Mouse (Mus musculus) myocyte (in vitro differentiated cells): ENCODE results near the gene Mc3r. TPM values are rescaled to one million over a fixed set of nuclear protein-coding genes. Genes with fewer than 3 reads are reported as not detected.

Source experiments
- H3K27me3 ChIP-seq: one replicate; pipeline ENCODE4 v1.6.1; 2011; ENCODE audit not compliant: control insufficient read depth, insufficient read depth, insufficient read length
- H3K36me3 ChIP-seq: one replicate; pipeline ENCODE4 v1.6.1; 2011; ENCODE audit not compliant: control insufficient read depth, insufficient read depth
- H3K4me2 ChIP-seq: one replicate; pipeline ENCODE4 v1.6.1; 2011; ENCODE audit warnings: low read depth, control low read depth
- H3K4me3 ChIP-seq: one replicate; pipeline ENCODE4 v1.5.1; 2011; ENCODE audit warnings: mild to moderate bottlenecking, control low read depth, moderate library complexity
- H3K79me2 ChIP-seq: one replicate; pipeline ENCODE4 v1.6.1; 2011; ENCODE audit not compliant: control insufficient read depth, insufficient read depth
- H3ac ChIP-seq: one replicate; pipeline ENCODE4 v1.6.1; 2011; ENCODE audit not compliant: control insufficient read depth, insufficient read length
- CEBPB ChIP-seq: IDR thresholded peaks from 2 replicates; pipeline ENCODE4 v1.6.1; 2011; ENCODE audit warnings: mild to moderate bottlenecking, moderate library complexity; ENCODE audit not compliant: poor library complexity, insufficient read depth, severe bottlenecking
- E2F4 ChIP-seq: IDR thresholded peaks from one replicate; pipeline ENCODE4 v1.6.1; 2011; ENCODE audit warnings: mild to moderate bottlenecking, control low read depth, moderate library complexity; ENCODE audit not compliant: insufficient read depth
- MAX ChIP-seq: IDR thresholded peaks from one replicate; pipeline ENCODE4 v1.6.1; 2011; ENCODE audit warnings: low read depth, mild to moderate bottlenecking, control low read depth
- MYOD1 ChIP-seq, 3 experiments: IDR thresholded peaks; one replicate each; pipeline ENCODE4 v1.6.1; 2011; ENCODE audit warnings: control low read depth in 2 of 3, low read depth in 2 of 3, mild to moderate bottlenecking in 2 of 3, moderate library complexity in 1 of 3; ENCODE audit not compliant: insufficient read length in 2 of 3, control insufficient read depth in 1 of 3
- MYOG ChIP-seq, 3 experiments: IDR thresholded peaks; one replicate each; pipeline ENCODE4 v1.6.1; 2011; ENCODE audit warnings: control low read depth in 2 of 3, low read depth in 2 of 3, mild to moderate bottlenecking in 2 of 3; ENCODE audit not compliant: insufficient read length in 2 of 3, control insufficient read depth in 1 of 3, insufficient read depth in 1 of 3
- POLR2A ChIP-seq: IDR thresholded peaks from one replicate; pipeline ENCODE4 v1.6.1; 2011; ENCODE audit warnings: low read depth, mild to moderate bottlenecking, control low read depth, moderate library complexity; ENCODE audit not compliant: insufficient read length
- POLR2AphosphoS2 ChIP-seq: IDR thresholded peaks from one replicate; pipeline ENCODE4 v1.6.1; 2011; ENCODE audit warnings: low read depth, control low read depth; ENCODE audit not compliant: insufficient read length
- REST ChIP-seq: IDR thresholded peaks from one replicate; pipeline ENCODE4 v1.6.1; 2011; ENCODE audit warnings: mild to moderate bottlenecking, control low read depth, moderate library complexity; ENCODE audit not compliant: insufficient read depth, insufficient read length
- SRF ChIP-seq: IDR thresholded peaks from one replicate; pipeline ENCODE4 v1.6.1; 2011; ENCODE audit warnings: low read depth; ENCODE audit not compliant: control insufficient read depth, insufficient read length
- TCF12 ChIP-seq: IDR thresholded peaks from one replicate; pipeline ENCODE4 v1.6.1; 2011; ENCODE audit warnings: mild to moderate bottlenecking, control low read depth; ENCODE audit not compliant: poor library complexity, insufficient read depth, severe bottlenecking
- TCF3 ChIP-seq: IDR thresholded peaks from one replicate; pipeline ENCODE4 v1.6.1; 2011; ENCODE audit warnings: low read depth, control low read depth; ENCODE audit not compliant: insufficient read length
- USF1 ChIP-seq: IDR thresholded peaks from one replicate; pipeline ENCODE4 v1.6.1; 2011; ENCODE audit warnings: low read depth, mild to moderate bottlenecking, control low read depth, moderate library complexity
- polyA plus RNA-seq: library from polyadenylated mRNA; unstranded; fragments of >200 nt; fragmentation: generic; extraction: Trizol; gene quantifications from one replicate; pipeline ENCODE4 v1.2.1, GENCODE M21; 2012; ENCODE audit warnings: missing spikeins

Mc3r gene
- polyA plus RNA-seq, 1 experiment: not detected

GRCm38 (mm10) chr2:172257471-172258065 lies 9.3 kb downstream of the Mc3r start:
- Histone ChIP-seq H3K79me2 (no peaks in the 10 kb centered on the region), H3ac (no peak overlapping the region), H3K27me3 (no peaks in the 10 kb centered on the region), H3K36me3 (no peaks in the 10 kb centered on the region), H3K4me2 (peak overlapping the region; percentile 79), H3K4me3 (no peak overlapping the region)
- TF ChIP-seq TCF12: no peak
- no peak for TF ChIP-seq MYOD1 (IDR thresholded peaks at IDR 0.05; ENCODE audit: control insufficient read depth in 1 of 3, insufficient read length in 2 of 3, low read depth in 2 of 3)
- TF ChIP-seq MAX: no peak
- TF ChIP-seq E2F4: no peak
- no peak for TF ChIP-seq MYOG (IDR thresholded peaks at IDR 0.05; ENCODE audit: control insufficient read depth in 1 of 3, insufficient read depth in 1 of 3, insufficient read length in 2 of 3, low read depth in 2 of 3)
- no peak for TF ChIP-seq USF1
- TF ChIP-seq POLR2A: no peak
- no peak for TF ChIP-seq SRF
- no peak for TF ChIP-seq CEBPB
- no peak for TF ChIP-seq REST
- TF ChIP-seq POLR2AphosphoS2: no peak
- no peak for TF ChIP-seq TCF3

- Histone ChIP-seq H3K36me3 (no peaks in the 10 kb centered on the region), H3K27me3 (no peaks in the 10 kb centered on the region), H3K79me2 (no peaks in the 10 kb centered on the region), H3K4me2 (no peak overlapping the region), H3K4me3 (no peak overlapping the region), H3ac (no peak overlapping the region)
- TF ChIP-seq TCF12 (no peak), MAX (no peak), MYOD1 (IDR thresholded peaks at IDR 0.05; ENCODE audit: control insufficient read depth in 1 of 3, insufficient read length in 2 of 3, low read depth in 2 of 3) (no peak), POLR2AphosphoS2 (no peak), CEBPB (no peak)
Measured at GRCm38 (mm10) chr2:172260064-172260463, 11.8 kb downstream of the Mc3r start.

GRCm38 (mm10) chr2:172261441-172261840 lies 13.1 kb downstream of the Mc3r start:
- TF ChIP-seq MYOD1 (IDR thresholded peaks at IDR 0.05; ENCODE audit: control insufficient read depth in 1 of 3, insufficient read length in 2 of 3, low read depth in 2 of 3) (no peak), POLR2A (no peak), SRF (no peak), MAX (no peak), USF1 (no peak), MYOG (IDR thresholded peaks at IDR 0.05; ENCODE audit: control insufficient read depth in 1 of 3, insufficient read depth in 1 of 3, insufficient read length in 2 of 3, low read depth in 2 of 3) (no peak)
- Histone ChIP-seq H3ac (no peak overlapping the region), H3K79me2 (no peaks in the 10 kb centered on the region), H3K27me3 (no peaks in the 10 kb centered on the region), H3K4me2 (no peak overlapping the region), H3K4me3 (no peak overlapping the region), H3K36me3 (no peaks in the 10 kb centered on the region)

- Histone ChIP-seq H3K27me3 (no peaks in the 10 kb centered on the region), H3K79me2 (no peaks in the 10 kb centered on the region), H3K36me3 (no peaks in the 10 kb centered on the region), H3K4me2 (no peak overlapping the region), H3ac (no peak overlapping the region), H3K4me3 (no peak overlapping the region)
- TF ChIP-seq USF1 (no peak), MYOD1 (IDR thresholded peaks at IDR 0.05; ENCODE audit: control insufficient read depth in 1 of 3, insufficient read length in 2 of 3, low read depth in 2 of 3) (no peak), MAX (no peak), CEBPB (no peak), TCF3 (no peak), SRF (no peak), MYOG (IDR thresholded peaks at IDR 0.05; ENCODE audit: control insufficient read depth in 1 of 3, insufficient read depth in 1 of 3, insufficient read length in 2 of 3, low read depth in 2 of 3) (no peak), POLR2AphosphoS2 (no peak), POLR2A (no peak), E2F4 (no peak), REST (no peak)
Measured at GRCm38 (mm10) chr2:172263216-172263615, 14.9 kb downstream of the Mc3r start.

GRCm38 (mm10) chr2:172269907-172270306 lies 21.6 kb downstream of the Mc3r start:
- no peak overlapping the region for H3K4me2 ChIP-seq
- H3K4me3 ChIP-seq: no peak overlapping the region
- TF ChIP-seq CEBPB: no peak
- TF ChIP-seq USF1: no peak
- H3ac ChIP-seq: no peak overlapping the region
- no peaks in the 10 kb centered on the region for H3K27me3 ChIP-seq
- no peaks in the 10 kb centered on the region for H3K36me3 ChIP-seq
- no peaks in the 10 kb centered on the region for H3K79me2 ChIP-seq
